Mouse (Mus musculus): ENCODE data around the gene Lrmda.

Gene Lrmda

DNA sequence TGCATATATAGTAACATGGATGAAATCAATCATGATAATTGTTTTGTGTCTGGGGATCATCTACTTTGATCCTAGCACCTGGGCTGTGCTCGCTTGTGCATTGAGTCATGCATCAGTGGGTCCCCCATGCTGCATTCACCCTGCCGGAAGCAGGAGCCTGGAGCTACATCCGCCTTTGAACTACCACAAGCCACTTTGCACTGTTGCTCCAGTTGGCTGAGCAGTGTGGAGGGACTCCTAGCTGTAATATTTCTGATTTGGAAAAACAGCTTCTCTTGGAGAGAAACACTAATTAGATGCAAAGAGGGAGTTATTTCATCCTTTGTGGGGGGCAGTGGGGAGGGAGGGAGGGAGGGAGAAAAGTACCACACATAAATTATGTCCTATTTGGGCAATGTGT, 220.8 kb downstream of the Lrmda start:
- no peak for DNase-seq (ENCODE audit: low read depth, low spot score)

DNA sequence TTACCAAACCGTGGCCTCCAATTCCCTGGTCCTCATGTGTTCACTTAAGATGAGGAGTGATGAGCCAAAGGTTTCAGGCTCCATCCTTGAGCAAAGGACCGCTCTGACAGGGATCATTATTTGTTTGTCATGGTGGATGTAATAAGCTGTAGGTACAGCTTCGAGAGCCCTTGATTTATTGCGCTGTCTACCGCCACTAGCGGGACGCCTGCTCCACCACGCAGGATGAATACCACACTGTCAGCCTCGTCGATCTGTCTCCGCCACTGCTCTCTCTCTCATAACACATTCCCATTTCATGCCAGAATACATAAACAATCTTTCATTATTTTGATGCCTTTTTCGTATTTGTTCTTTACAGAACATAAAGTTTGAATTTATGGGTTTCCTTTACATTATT, 235.9 kb downstream of the Lrmda start:
- DNase-seq (ENCODE audit: low read depth, low spot score): no peak

DNA sequence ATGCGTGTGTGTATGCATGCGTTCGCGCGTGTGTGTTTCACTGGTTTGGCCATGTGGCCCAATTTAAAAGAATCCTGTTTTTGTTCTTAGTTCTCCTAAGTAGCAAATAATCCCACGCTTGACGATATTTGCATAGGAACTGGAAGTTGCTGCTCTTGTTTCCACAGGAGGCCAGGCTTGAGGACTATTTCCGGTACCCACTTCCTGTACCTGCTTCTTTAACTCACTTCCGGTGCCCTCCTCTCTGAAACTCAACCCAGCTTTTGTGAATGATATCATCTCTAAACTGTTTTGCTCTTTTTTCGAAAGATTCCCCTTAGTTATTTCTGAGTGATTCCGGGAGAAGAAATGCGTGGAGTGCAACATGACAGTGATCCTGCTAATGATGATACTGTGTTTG, 236.8 kb downstream of the Lrmda start:
- DNase-seq (ENCODE audit: low read depth, low spot score): no peak

DNA sequence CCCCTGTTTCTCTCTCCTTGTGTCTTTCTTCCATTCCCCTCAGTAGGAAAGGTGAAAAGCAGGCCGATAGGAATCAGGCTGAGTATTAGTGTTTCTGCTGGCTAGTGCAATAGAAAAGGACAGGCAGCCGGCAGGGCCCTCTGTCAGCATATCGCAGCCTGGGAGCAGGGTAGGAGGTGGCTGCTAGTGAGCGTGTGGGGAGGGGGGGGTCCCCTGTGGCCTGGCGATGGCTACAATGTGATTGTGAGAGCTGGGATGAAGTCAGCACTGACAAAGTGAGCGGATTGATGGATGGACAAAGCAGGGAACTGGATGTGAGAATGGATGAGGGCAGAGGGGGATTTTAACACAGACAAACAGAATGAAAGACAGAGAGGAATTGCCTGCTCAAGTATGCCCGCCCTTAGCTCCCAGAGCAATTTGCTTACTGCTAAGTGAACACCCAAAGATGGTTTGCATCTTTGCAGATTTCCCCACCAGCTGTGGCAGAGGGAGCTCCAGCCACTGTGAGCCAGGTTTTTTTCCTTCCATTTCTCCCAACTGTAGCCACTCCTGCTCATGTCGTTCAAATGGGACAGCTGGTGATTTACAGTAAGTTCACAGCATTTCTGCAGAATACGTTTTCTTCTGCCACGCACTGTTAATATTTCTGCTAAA, 240.0 kb downstream of the Lrmda start:
- no peak for DNase-seq (ENCODE audit: low read depth, low spot score)

DNA sequence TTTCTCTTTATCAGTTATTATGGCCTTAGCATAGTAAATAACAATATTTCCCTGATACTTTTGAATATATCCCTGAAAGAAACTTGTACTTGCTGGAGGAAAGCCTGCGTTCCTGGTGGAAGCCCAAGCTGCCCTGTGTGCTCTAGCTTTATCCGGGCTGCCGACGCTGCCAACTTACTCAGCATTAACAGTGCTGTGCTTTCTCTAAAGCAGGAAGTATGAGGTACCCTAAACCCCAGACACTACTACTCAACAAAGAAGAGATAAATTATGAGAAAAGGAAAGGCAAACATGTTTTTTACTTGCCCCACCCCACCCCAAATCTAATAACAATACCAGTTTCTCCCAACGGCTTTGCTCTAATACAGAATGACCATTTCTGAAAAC, 240.5 kb downstream of the Lrmda start:
- DNase-seq (ENCODE audit: low read depth, low spot score): no peak

DNA sequence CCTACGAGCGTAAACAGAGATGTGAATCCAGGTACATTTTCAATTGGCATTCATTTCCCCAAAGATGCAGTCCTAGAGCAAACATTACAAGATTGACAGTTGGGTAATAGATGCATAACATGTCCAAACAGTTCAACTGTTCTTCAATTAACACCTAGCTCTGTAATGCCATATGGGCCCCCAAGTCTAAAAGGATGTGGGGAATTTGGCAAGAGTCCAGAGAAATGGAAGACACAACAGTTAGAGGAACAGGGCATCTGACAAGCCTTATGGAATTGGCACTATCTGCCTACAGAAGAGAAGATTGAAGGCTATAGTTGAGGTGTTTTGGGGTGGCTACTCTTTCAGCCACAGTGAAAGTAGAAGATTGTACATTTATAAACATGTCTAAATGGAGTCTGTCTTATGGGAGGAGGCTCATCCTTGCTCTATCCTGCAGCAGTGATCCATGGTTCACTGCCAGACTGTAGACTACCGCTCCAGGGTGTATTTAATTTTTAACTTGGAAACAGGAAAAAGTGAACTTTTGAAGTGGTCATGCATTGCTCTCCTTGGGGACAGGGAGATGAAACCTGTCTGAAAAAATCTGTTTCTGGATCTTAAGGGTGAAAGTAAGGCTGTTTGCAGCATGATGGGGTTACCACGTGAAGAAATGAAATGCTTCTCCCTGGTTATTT, 245.9 kb downstream of the Lrmda start:
- no peak for DNase-seq (ENCODE audit: low read depth, low spot score)

DNA sequence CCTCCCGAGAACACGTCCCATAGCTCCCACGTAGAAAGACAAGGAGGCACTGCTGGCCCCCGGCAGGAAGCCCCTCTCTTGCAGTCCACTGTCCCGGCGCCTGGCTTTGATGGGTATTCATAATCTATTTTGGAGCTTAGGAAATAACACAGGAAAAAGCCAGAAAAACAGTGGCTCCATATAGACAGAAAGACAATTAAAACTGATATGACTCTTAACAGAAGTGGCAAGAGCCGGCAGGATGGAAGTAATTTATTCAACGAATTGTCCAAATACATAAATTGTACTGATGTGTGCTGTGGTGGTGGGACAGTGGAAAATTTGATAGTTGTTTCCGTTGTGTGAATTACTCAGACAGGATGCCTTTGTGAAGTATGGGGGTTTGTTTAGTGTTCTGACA, 250.3 kb downstream of the Lrmda start:
- DNase-seq (ENCODE audit: low read depth, low spot score): no peak

DNA sequence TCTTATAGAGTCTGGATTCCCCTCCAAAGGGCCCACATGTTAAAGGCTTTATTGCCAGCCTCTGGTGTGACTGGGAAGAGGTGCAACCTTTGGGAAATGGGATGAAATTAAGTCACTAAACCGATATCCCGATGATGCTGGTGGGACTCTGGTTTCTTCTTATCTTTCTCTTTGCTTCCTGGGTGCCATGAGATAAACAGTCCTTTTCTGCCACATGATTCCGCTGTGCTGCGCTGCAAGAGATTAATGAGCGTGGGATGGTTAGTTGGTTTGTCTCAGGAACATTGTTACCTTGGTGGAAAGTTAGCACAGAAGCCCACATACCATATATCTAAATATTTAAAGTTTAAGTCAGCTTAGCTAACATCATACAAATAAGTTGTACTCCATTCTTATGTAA, 258.5 kb downstream of the Lrmda start:
- no peak for DNase-seq (ENCODE audit: low read depth, low spot score)

DNA sequence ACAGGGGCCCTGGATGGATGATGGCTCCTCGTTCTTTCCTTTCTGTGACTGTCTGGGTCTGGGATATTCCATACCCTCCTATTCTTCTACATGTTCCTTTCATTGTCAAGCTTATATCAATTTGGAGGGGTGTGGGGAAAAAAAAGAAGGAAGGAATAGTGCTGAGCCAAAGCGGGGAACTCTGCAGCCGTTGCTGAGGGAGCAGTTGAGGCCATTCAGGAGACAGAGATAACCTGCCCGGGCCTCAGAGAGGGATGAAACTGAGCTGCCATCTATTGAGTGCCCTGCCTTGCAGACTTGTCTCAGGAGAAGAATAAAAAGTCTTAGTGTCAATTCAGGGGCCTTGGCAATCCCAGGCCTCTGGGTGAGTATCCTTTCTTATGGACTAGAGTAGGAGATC, 260.1 kb downstream of the Lrmda start:
- no peak for DNase-seq (ENCODE audit: low read depth, low spot score)

DNA sequence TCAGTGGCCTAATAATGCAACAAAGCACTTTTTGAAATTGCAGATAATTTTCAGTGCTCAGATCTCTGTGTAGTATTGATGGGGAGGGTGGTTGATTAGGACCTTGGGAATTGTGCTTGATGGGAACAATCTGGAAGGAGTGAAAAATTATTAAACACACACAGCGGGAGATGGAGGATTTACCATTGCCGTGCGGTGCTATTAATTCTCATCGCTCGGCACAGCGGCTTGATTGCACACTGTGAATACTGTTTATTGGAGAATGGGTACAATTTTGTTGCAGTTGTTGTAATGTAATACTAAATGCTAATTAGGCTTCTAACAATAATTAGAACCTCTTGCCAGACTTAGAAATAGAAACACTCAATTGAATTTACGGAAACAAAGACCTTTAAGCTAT, 262.1 kb downstream of the Lrmda start:
- DNase-seq (ENCODE audit: low read depth, low spot score): no peak

DNA sequence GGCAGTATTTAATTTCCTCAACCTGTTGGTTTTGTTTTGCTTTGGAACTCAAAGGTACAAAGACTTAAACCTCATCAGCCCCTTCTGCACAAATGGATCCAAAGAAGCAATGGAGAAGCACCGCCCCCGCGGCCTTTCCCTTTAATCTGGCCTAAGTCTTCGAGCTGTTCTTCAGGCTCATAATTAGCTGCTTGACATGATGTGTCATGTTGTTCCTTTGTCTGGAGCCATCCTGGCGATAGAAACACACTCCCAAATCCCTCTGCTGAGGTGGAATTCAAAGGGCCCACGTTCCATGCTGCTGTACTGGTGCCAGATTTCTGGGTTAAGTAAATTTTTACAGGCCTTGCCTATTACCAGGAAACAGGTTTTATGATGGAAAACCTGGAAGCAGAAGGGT, 263.3 kb downstream of the Lrmda start:
- DNase-seq (ENCODE audit: low read depth, low spot score): no peak

DNA sequence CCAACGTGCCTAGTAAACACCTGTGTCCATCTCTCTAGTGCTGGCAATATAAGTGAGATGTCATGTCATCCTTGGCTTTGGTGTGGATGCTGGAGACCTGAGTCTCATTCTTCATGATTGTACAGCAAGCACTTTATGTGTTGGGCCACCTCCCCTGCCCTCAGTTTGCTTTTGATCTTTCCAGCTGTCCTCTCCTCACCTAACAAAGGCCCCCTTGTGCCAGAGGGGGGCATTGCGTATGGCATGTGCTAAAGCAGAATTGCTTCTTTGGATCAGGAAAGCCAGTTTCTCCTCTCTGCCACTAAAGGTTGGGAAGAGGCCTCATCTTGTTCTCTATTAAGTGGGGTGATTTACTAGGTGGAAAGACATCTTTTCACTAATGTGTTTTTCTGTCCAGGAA, 264.2 kb downstream of the Lrmda start:
- no peak for DNase-seq (ENCODE audit: low read depth, low spot score)

DNA sequence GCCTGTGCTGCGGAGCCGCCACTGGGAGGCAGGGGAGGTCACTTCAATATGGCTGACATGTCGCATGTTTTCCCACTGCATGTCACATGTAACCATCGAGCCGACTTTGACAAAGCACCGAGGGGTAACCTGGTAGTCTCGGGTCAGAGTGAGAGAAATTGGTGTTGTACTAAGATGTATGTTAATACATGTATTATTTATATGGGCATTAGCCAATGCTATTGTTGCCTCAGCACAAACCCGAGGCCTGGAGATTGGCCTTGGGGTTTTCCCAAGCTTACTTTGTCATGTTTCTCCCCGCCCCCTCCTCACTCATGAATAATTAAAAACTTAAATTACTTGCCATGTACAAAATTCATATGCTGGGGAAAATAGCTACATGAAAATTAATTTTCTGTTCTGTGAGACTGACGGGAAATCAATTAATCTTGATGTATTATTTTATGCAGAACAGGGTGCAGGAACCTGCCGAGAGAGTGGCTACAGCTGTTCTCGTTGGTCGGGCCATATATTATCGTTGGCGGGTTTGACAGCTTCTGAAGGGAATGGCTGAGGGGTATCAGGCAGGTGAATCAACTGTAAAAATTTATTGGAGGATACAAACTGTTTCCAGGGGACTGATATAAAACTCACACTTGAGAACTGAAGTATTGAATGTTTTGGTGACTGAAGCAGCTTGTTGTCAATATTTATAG, 265.5 kb downstream of the Lrmda start:
- no peak for DNase-seq (ENCODE audit: low read depth, low spot score)

DNA sequence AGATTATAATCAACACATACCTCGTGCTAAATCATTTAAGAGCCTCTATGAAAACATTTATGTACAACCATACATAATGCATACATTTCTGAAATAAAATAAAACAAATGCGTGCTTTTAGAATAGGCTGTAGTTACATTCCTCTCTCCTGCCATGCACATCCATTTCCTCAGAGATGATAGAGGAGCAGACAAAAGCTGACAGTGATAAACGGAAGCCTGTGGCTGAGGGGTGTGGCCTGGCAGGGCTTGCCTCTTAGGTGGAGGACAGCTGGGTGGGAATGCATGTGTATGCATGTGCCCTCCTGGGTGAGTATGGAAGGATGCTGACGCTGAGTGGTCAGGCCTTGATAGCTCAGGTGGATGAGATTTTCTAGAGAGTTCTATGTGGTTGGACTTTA, 266.3 kb downstream of the Lrmda start:
- no peak for DNase-seq (ENCODE audit: low read depth, low spot score)

DNA sequence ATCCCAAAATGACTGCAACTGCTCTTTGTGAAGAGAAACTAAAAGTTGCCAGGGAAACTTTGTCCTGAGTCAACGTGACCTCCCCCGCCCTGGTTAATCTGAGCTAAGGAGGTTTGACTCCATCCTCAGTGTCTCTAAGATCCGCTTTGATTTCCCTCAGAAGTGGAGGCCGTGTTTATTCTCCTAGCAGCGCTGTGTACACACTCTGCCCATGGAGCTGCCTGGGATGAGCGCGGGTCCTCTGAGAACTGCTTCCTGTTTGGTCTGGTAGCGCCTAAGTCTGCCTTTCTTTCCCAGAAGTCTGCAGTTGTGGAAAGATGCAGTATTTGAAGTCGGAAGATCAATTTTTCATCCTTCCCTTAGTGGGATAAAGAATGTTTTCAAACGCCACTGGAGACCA, 268.7 kb downstream of the Lrmda start:
- DNase-seq (ENCODE audit: low read depth, low spot score): no peak

DNA sequence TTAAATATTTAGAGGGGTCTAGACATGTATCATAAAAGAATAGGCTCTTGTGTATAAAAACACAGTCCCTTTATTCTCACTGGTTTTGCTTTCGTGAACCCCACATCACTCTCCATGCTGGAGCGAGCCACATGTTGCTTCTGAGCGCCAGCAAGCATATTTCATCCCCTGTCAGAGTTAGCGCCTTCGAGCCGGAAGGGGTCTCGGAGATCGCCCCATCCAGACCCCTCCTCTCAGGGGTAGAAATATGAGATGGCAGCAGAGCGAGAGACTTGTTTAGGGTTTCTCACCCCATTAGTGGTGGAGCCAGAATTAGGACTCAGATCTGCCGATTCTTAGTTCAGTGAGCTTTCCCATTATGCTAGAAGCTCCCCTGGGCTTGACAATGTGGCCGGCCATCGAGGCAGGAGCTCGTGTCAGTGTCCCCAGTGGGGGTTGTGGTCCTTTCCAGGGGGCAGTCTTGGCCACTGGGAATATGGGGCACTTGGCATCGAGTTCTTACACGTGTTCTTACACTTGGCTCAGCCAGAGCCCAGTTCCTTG, 269.9 kb downstream of the Lrmda start:
- no peak for DNase-seq (ENCODE audit: low read depth, low spot score)

DNA sequence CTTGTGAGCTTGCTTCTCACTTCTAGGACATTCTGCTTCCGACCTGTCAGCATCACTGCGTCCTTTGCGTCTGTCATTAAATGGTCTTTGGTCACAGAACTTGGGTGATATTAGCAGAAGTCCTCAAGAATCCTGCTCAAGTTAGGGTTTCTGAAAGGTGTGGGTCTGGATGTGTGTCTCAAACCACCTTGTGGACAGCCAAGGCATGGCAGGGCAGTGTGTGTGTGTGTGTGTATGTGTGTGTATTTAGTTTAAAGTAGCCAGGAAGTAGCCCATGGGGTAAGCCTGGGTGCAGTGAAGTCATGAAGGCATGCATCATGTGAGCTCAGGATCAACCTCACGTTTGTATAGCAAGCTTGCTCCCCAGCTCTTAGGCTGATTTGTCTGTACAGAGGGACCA, 274.9 kb downstream of the Lrmda start:
- DNase-seq (ENCODE audit: low read depth, low spot score): no peak

DNA sequence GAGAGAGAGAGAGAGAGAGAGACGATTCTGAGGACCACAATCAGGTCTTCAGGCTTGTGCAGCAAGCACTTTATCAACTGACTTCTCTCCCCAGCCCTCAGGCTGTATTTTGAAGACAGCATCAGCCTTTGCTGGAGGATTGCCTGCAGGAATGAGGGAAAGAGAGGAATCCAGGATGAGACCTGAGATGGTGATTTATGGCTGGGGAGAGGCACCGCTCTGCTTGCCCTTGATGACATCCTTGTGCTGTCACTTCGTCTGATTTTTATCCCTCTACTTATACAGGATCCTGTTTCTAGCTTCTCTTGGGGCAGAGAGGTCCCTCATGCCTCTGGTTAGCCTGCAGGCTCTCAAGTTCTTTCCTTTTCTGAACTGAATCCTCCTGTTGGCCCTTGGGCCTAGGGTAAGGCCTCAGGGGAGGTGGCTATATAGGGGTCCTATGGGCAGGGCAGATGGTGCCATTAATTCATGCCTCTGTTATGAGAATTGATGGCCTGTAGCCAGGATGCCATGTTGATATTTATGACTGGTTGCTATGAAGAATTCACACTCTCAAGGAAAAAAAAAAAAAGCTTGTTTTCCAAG, 277.2 kb downstream of the Lrmda start:
- no peak for DNase-seq (ENCODE audit: low read depth, low spot score)

DNA sequence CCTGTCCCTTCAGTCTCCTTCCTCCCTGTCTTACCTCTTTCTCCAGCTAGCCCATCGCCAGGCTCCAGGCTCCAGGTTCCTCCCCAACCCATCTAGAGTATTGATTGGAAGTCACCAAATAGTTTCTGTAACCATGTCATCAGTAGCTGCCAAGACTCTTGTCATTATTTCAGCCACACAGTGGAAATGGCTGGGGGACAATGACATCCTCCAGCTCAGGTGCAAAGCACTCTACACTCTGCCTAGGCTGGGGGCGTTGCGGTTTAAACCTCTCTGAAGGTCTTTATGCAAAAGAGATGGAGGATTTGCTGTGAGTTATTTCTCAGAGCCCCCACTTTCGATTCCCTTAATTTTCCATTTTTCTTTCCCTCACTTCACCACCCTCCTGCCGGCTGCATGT, 287.2 kb downstream of the Lrmda start:
- no peak for DNase-seq (ENCODE audit: low read depth, low spot score)

DNA sequence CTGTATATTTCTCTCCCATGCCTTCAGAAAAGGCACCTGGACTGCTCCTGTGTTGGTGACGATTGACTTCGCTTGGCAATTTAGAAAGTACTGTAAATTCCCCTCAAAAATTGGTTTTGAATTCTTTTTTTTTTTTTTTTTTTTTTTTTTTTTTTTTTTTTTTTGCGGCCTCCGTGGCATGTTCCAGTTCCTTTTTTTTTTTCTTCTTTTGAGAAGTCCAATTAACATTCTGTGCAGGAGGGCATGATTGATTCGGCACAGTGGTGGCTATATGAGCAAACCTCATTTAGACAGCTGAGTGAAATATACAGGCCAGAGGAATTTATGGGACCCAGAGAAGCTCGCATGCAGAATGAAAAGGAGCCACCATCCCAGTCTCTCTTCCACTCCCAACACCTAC, 288.5 kb downstream of the Lrmda start:
- no peak for DNase-seq (ENCODE audit: low read depth, low spot score)

DNA sequence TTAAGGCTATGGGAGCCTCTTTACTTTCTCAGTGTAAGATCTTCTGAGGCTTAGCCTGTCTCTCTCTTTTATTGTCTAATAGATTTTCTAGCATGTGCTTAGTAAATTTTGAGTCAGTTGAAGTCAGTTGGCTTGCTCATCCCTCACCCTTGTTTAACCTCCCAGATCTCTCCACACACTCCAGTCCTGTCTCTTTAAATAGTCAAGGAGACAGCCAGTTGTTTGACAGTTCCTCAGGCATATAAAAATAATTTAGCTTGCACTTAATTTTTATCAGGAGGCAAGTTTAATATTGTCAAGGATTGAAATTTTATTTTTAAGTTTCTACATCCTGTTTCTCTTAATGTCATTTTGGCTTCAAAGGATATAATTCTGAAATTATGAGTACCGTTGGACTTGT, 303.5 kb downstream of the Lrmda start:
- DNase-seq (ENCODE audit: low read depth, low spot score): no peak

DNA sequence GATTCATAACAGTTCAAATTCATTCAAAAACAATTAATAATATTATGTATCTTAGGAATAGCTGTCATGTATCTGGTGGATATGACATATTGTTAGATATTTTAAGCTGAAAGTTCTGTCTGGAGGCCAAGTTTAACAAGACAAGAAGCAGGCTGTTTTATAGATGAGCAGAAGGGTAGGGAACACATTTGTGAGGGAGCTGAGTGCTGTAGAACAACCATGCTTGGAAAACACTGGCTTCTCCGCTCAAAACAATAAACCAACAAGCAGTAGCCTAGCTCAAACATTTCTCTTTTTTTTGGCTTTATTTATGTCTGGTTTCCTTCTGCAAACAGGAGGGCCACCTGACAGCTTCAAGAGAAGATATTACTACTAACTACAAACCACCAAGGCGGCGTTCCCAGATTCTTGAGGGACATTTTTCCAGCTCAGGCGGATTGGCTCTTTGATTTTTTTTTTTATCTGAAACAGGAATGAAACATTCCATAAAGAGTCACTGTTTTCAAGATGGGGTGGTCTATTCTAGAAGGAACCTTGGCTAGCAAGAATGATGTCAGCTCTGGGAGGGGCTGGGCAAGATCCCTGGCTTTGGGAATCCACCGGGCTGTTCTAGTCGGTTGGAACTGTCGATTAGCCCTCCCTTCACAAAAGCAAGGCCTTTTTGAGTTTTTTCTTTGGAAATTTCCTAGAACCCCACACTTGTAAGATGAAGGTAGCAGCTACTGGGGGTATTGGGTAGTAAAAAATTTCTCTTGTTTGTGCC, 304.2 kb downstream of the Lrmda start:
- DNase-seq (ENCODE audit: low read depth, low spot score): no peak

Measured in A20 (cell line).